ENCODE assay signal across 8 mouse cellular contexts in genomic region chr11:88425631-88426101, GRCm38 (mm10).
DNase-seq lines count a peak whose midpoint lies in the region; ATAC-seq lines count a peak whose summit lies in the region.

No protein-coding gene starts in this region.

- intact Hi-C loops in heart, postnatal 25 days (cut with DNase I) = loop anchor here (5.0 kb wide), 1 partner anchor 307 kb away; no protein-coding TSS in a partner anchor

- no peak overlapping the region for H3K4me3 ChIP-seq in kidney, embryonic 15.5 days (replicated peaks)
- no peak overlapping the region for H3K4me3 ChIP-seq in embryonic facial prominence, embryonic 13.5 days
- H3K4me3 ChIP-seq in lung, embryonic 16.5 days (ENCODE audit: low read length) = no peak overlapping the region

- DNase-seq in kidney, postnatal 25 days = no peak
- DNase-seq in heart, postnatal 25 days (ENCODE audit: low spot score) = peak; percentile 35
- no peak for DNase-seq in adrenal gland, postnatal 25 days
- DNase-seq in layer of hippocampus, adult 18-20 months (ENCODE audit: low spot score in 2 of 2) = no peak
- no peak for DNase-seq in left cerebral cortex, adult 9 months (ENCODE audit: low spot score in 2 of 2)

- no peak overlapping the region for H3K9ac ChIP-seq in kidney, embryonic 15.5 days
- no peak overlapping the region for H3K9ac ChIP-seq in embryonic facial prominence, embryonic 13.5 days
- H3K9ac ChIP-seq in lung, embryonic 16.5 days (ENCODE audit: low read length) = no peak overlapping the region

- WGBS in kidney, embryonic 15.5 days = 41% methylated on average over 9 of the region's 9 CpGs
- WGBS in embryonic facial prominence, embryonic 13.5 days = 12% methylated on average over 9 of the region's 9 CpGs
- 25% methylated on average over 9 of the region's 9 CpGs for WGBS in lung, embryonic 16.5 days

- H3K36me3 ChIP-seq in kidney, embryonic 15.5 days = no peaks in the 10 kb centered on the region
- H3K36me3 ChIP-seq in embryonic facial prominence, embryonic 13.5 days = no peaks in the 10 kb centered on the region
- no peaks in the 10 kb centered on the region for H3K36me3 ChIP-seq in lung, embryonic 16.5 days (ENCODE audit: control insufficient read depth, insufficient read depth, low read length)

- peak overlapping the region; percentile 61; the same call in 1 of the 2 replicates for H3K27ac ChIP-seq in kidney, embryonic 15.5 days
- H3K27ac ChIP-seq in embryonic facial prominence, embryonic 13.5 days = peak overlapping the region; percentile 51
- peak overlapping the region; percentile 23; the same call in 1 of the 2 replicates for H3K27ac ChIP-seq in lung, embryonic 16.5 days (ENCODE audit: low read length)

- no peak overlapping the region for H3K4me2 ChIP-seq in kidney, embryonic 15.5 days
- peak overlapping the region; percentile 31 for H3K4me2 ChIP-seq in embryonic facial prominence, embryonic 13.5 days
- no peak overlapping the region for H3K4me2 ChIP-seq in lung, embryonic 16.5 days (ENCODE audit: low read depth, low read length)

- no peak for ATAC-seq in kidney, embryonic 15.5 days (replicated peaks; ENCODE audit: low FRiP score)
- ATAC-seq in embryonic facial prominence, embryonic 13.5 days (ENCODE audit: insufficient number of reproducible peaks, insufficient read depth, low FRiP score, low TSS enrichment, low read depth) = peak; percentile 72
- ATAC-seq in lung, embryonic 16.5 days (ENCODE audit: low read depth) = peak; percentile 89

- H3K27me3 ChIP-seq in kidney, embryonic 15.5 days = no peaks in the 10 kb centered on the region
- no peaks in the 10 kb centered on the region for H3K27me3 ChIP-seq in embryonic facial prominence, embryonic 13.5 days
- no peaks in the 10 kb centered on the region for H3K27me3 ChIP-seq in lung, embryonic 16.5 days (ENCODE audit: control insufficient read depth, insufficient read depth, low read depth, low read length)

- peaks cover 66% of the 10 kb centered on the region for H3K4me1 ChIP-seq in kidney, embryonic 15.5 days
- H3K4me1 ChIP-seq in embryonic facial prominence, embryonic 13.5 days = peaks cover 53% of the 10 kb centered on the region
- peaks cover 31% of the 10 kb centered on the region for H3K4me1 ChIP-seq in lung, embryonic 16.5 days (replicated peaks; ENCODE audit: control insufficient read depth, insufficient read depth, low read length)

- H3K9me3 ChIP-seq in kidney, embryonic 15.5 days (replicated peaks) = no peaks in the 10 kb centered on the region
- no peaks in the 10 kb centered on the region for H3K9me3 ChIP-seq in embryonic facial prominence, embryonic 13.5 days
- H3K9me3 ChIP-seq in lung, embryonic 16.5 days (ENCODE audit: control insufficient read depth, low read length) = no peaks in the 10 kb centered on the region
